Mouse (Mus musculus): ENCODE data around the gene Cask.

Cask gene

GRCm38 (mm10) chrX:13631599-13632283, 219.4 kb downstream of the Cask start, which contains the start of gene Gpr34:
Gene Gpr34, plus strand, starts transcription at chrX:13632089.
- DNase-seq (ENCODE audit: low read depth, low spot score), result no peak

- DNase-seq (ENCODE audit: low read depth, low spot score), result no peak
Measured at GRCm38 (mm10) chrX:13622654-13623053, 228.5 kb downstream of the Cask start.

GRCm38 (mm10) chrX:13621473-13621872, 229.7 kb downstream of the Cask start:
- no peak for DNase-seq (ENCODE audit: low read depth, low spot score)

GRCm38 (mm10) chrX:13618476-13618875, 232.7 kb downstream of the Cask start:
- DNase-seq (ENCODE audit: low read depth, low spot score), result no peak

GRCm38 (mm10) chrX:13617294-13617693, 233.9 kb downstream of the Cask start:
- no peak for DNase-seq (ENCODE audit: low read depth, low spot score)

- DNase-seq (ENCODE audit: low read depth, low spot score), result no peak
Measured at GRCm38 (mm10) chrX:13616726-13617125, 234.4 kb downstream of the Cask start.

- no peak for DNase-seq (ENCODE audit: low read depth, low spot score)
Measured at GRCm38 (mm10) chrX:13612115-13612514, 239.1 kb downstream of the Cask start.

GRCm38 (mm10) chrX:13611114-13611513, 240.1 kb downstream of the Cask start:
- no peak for DNase-seq (ENCODE audit: low read depth, low spot score)

- no peak for DNase-seq (ENCODE audit: low read depth, low spot score)
Measured at GRCm38 (mm10) chrX:13607752-13608151, 243.4 kb downstream of the Cask start.

- DNase-seq (ENCODE audit: low read depth, low spot score), result peak; percentile 3
Measured at GRCm38 (mm10) chrX:13606741-13607140, 244.4 kb downstream of the Cask start.

- DNase-seq (ENCODE audit: low read depth, low spot score), result no peak
Measured at GRCm38 (mm10) chrX:13599966-13600365, 251.2 kb downstream of the Cask start.

- DNase-seq (ENCODE audit: low read depth, low spot score), result no peak
Measured at GRCm38 (mm10) chrX:13599373-13599772, 251.8 kb downstream of the Cask start.

GRCm38 (mm10) chrX:13577647-13578046, 273.5 kb downstream of the Cask start:
- DNase-seq (ENCODE audit: low read depth, low spot score), result no peak

- no peak for DNase-seq (ENCODE audit: low read depth, low spot score)
Measured at GRCm38 (mm10) chrX:13576606-13577005, 274.6 kb downstream of the Cask start.

- DNase-seq (ENCODE audit: low read depth, low spot score), result no peak
Measured at GRCm38 (mm10) chrX:13574872-13575271, 276.3 kb downstream of the Cask start.

GRCm38 (mm10) chrX:13574298-13574697, 276.9 kb downstream of the Cask start:
- no peak for DNase-seq (ENCODE audit: low read depth, low spot score)

GRCm38 (mm10) chrX:13554504-13554903, 296.7 kb downstream of the Cask start:
- no peak for DNase-seq (ENCODE audit: low read depth, low spot score)

- no peak for DNase-seq (ENCODE audit: low read depth, low spot score)
Measured at GRCm38 (mm10) chrX:13552288-13552687, 298.9 kb downstream of the Cask start.

GRCm38 (mm10) chrX:13551566-13551965, 299.6 kb downstream of the Cask start:
- no peak for DNase-seq (ENCODE audit: low read depth, low spot score)

GRCm38 (mm10) chrX:13549100-13549499, 302.1 kb downstream of the Cask start:
- no peak for DNase-seq (ENCODE audit: low read depth, low spot score)

GRCm38 (mm10) chrX:13521288-13521687, 329.9 kb downstream of the Cask start:
- no peak for DNase-seq (ENCODE audit: low read depth, low spot score)

GRCm38 (mm10) chrX:13520566-13520965, 330.6 kb downstream of the Cask start:
- no peak for DNase-seq (ENCODE audit: low read depth, low spot score)

- no peak for DNase-seq (ENCODE audit: low read depth, low spot score)
Measured at GRCm38 (mm10) chrX:13519408-13519783, 331.8 kb downstream of the Cask start.
